Mouse (Mus musculus) effector memory CD4-positive, alpha-beta T cell, adult 7 months (primary cell): Measurements from ENCODE around the gene Cd81. TPM values are rescaled to one million over a fixed set of nuclear protein-coding genes. Genes with fewer than 3 reads are reported as not detected.

Experiments
- polyA plus RNA-seq: library from polyadenylated mRNA; unstranded; fragments of 100-300 nt; shearing (Covaris generic); gene quantifications from one replicate; pipeline ENCODE4 v1.2.1, GENCODE M21; 2017

Cd81 gene
- polyA plus RNA-seq = 5.6 TPM

GRCm38 (mm10) chr7:143052626-143053007, at the start of gene Cd81:
Cd81 (plus strand) TSS chr7:143052739.

DNA sequence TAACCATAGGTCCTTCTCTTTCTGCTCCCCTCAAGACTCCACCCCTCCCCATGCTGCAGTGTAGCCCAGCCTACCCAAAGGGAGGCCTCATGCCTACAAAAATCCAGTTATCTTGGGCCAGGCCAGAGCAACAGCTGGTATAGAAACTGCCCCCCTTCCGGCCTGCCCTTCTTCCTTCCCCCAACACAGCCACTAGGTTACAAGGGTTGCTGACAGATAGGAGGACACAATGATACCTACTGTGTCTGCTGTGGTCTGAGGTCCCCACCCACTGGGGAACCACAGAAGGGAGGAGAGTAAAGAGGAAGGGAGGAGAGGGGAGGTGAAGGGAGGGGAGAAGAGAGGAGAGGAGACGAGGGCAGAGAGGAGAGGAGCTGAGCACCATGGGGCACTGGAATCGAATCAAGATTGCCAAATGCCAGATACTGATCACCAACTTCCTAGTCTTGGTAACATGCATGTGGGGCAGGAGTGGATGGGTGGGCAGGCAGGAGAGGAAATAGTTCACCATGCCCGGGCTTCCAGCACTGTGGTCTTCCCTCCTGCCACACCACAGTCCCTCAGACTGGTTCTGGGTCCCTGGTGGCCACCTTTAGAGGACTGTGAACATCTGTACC, 47.7 kb upstream of the Cd81 start, which contains the start of gene Tspan32:
Gene Tspan32 (plus strand): TSS at position 320 of the 617 bp plus-strand sequence.

DNA sequence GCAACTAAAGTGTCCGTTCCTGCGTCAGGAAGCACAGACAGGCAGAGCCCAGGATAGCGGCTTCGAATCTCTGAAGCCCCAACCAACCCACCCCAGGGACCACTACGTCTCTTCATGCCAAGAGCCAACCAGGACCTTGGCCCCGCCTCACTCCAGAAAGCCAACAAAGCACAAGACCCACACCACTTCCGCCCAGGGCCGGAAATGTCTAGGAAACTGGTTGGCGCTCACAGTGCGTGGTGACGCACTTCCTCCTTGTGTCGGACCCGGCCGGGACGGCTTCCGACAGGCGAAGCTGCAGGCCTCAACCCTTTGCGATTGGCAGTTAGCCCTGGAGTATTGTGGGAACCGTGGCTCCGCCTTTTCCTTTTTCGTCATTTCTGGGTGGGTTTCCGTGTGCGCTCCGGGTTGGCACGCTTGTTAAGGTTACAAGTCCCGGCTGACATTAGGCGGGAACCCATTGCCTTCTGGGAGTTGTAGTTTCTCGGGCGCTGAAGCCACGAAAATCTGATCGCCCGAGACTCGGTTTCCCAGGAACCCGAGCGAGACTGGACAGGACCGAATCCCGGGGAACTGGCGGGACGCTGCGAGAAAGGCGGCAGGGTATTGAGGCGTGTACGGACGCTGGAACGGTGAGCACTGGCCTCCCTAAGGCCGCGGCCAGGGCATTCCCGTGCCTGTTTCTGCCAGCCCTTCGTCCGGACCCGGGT, 16.5 kb downstream of the Cd81 start, which contains the start of gene Tssc4:
Gene Tssc4 (plus strand): TSS at position 368 of the 710 bp plus-strand sequence.

DNA sequence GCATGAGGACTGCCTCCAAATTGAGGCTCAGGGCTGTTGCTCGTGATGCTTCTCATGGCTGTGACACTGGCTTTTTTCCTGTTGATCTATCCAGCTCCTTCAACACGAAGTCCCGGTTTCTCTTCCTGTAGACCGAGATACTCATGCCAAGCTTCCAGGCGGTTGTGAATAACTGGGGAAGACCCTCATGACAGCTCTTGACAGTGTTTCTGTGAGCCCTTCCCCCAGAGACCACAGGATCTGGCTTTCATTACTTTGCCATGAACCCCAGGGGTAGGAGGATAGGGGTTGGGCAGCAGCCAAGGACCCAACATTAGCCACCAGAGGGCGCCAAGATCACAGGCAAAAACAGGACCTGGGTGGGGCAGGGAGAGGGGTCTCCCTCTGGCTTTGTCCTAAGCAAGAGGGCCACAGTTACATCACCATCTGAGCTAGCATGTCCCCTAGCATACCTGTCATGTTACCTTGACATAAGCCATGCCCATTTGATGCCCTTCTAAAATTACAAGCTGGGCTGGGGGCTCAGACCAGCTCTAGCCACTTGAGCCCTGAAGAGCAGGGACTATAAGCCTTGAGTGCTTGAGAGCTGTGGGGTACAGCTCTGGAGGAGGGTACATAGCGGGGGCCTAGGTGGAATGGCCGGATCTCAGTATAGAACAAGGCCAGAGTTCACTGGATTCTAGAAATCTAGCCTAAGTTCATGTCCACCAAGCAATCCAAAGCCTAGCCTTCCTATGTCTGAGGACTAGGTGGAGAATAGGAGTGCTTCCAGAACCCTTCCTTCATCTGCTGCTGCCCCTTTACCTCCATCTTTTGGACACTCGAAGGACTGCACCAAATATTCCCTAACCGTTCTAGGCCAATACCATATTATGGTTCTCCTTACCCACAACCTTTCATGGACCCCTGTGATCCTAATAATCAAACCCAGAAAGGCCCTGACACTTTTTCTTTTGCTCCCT, 42.3 kb downstream of the Cd81 start, which contains the start of gene Trpm5:
Gene Trpm5 (minus strand): TSS at position 51 of the 962 bp plus-strand sequence.

DNA sequence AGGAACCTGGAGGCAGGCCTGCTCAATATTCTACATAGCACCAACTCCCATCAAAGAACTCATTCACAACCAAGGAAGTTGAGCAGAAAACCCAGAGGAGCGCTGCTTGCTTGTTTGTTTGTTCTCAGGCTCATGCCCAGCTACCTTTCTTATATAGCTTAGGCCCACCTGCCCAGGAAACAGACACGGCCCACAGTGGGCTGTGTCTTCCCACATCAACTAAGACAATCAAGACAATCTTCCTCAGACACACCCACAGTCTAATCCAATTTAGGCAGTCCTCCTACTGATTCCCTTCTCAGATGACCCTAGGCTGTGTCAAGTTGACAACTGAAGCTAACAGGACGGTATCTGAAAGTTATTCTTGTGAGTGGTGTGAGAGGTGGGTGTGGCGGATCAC, 53.5 kb downstream of the Cd81 start, which contains the start of gene Kcnq1:
Gene Kcnq1 (plus strand): TSS at position 301 of the 400 bp plus-strand sequence.

Other genes with a start within 250 kb of the Cd81 start
- not detected for gene Th, start 121.6 kb upstream of the Cd81 start, polyA plus RNA-seq
- gene Ascl2, start 83.5 kb upstream of the Cd81 start, polyA plus RNA-seq = not detected
- gene Tspan32, start 47.7 kb upstream of the Cd81 start, polyA plus RNA-seq = 41.9 TPM
- gene Tssc4, start 16.5 kb downstream of the Cd81 start, polyA plus RNA-seq = 9.3 TPM
- gene Trpm5, start 41.9 kb downstream of the Cd81 start, polyA plus RNA-seq = not detected
- not detected for gene Kcnq1, start 53.6 kb downstream of the Cd81 start, polyA plus RNA-seq